Mouse (Mus musculus): Measurements from ENCODE around the gene Lmx1a.

Gene Lmx1a

DNA sequence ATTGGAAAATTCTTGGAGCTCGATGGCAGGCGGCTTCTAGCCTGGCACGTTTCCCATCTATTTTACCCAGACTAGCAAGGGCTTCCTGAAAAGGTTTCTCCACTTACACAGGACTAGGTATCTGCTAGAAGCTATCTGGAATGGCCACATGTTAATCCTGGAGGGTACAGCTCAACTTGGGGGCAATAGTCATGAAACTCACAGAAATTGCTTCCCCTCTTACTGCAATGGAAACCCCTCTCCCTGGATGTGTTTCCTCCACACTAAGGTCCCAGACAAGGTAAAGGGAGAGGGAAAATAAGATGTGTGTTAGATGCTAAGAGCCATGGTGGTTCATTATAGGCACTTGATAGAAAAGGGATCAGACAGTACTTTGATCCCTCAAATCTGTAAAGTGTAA lies 5.7 kb downstream of the Lmx1a start:
- DNase-seq (ENCODE audit: low spot score) = no peak

DNA sequence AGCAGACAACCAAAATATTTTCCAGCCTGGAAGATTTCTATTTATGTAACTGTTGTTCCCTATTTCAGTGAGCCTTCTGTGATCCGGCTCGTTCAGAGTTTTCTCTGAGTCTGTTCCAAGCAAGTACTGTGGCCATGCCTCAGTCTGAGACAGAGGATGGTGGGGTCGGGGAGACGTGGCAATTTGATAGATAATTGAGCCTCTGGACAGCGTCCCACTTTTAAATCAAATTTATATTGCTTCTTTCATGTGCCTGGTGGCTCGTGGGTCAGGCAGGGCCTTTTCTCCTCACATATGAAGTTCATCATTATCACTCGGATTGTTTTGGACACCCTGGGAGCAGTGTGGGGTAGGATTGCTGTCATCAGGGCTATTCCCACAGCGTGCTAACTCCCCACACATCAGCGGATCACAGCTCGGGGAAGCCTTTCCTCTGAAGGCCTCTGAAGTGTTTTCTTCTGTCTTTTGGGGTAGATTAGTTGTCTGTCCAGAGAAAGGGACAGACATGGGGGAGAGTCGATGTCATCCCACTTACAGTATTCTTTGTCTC lies 6.9 kb downstream of the Lmx1a start:
- no peak for DNase-seq (ENCODE audit: low spot score)

DNA sequence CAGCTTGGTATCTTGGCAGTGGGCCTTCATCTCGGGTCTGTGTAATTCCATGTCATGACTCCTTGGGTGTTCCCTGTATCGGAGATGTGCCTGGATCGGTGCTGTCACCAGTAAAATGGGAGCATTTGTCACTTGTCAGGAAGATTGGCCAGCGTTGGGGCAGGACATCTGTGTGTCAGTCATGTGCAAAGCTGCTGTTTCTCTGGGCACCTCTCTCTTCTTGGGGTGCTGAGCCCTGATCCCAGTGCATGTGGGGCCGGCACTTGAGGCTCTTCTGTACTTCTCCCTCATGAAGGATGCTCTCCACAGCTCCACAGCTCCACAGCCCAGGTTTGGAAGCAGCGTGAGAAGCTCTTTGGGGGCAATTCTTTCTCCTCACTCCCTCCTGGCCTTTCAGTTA lies 10.7 kb downstream of the Lmx1a start:
- no peak for DNase-seq (ENCODE audit: low spot score)

DNA sequence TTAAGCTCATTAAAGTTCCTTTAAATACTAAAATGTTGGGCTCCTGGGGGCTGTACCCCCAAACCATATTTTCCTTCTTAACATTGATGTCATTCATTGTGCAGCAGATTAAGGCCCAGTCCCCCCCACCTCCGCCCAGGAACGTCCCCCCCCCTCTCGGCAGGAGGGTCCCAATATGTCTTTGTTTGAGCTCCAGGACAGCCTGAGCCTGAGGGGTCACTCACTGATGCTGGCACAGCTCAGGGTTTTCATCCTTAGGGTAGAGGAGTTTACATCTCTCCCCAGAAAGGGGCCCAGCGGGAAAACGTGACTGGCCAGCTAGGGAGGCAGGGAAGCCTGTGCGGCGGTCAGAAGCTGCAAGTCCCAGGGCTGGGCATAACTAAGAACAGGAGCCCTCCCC lies 11.2 kb downstream of the Lmx1a start:
- no peak for DNase-seq (ENCODE audit: low spot score)

DNA sequence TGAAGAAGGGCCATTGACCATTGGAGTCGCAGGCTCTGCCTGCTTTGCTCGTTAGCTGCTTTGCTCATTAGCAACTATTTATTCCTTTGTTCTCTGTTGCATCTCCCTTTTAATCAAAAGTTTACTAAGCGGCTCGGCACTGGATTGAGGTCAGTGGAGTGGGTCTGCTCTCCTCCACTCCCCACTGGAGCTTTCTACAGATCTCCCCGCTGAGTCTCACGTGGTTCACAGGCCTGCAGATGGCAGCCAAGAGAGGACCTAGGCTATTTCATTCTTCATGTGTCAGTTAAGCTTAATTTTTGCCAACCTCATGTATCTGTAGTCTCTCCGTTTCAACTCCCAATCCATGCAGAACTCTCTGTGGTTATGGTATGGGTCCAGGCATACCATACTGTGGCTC lies 16.5 kb downstream of the Lmx1a start:
- DNase-seq (ENCODE audit: low spot score) = no peak

DNA sequence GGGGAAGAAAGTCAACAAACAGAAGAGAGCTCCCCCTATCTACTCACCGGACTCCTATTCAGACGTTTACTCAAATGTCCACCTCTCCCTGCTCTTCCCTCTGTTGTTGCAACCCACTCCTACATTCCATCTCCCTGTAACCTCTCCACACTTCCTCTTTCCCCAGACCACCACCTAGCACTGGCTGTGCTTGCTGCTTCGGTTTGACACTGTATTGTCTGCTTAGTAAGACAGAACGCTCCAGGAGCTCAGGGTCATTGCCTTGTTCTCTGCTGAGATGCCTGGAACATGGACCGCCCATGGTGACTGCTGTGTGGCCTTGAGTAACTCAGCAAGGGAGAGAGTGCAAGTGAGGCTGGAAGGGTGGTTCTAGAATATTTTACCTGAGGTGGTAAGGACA lies 19.7 kb downstream of the Lmx1a start:
- DNase-seq (ENCODE audit: low spot score) = no peak

DNA sequence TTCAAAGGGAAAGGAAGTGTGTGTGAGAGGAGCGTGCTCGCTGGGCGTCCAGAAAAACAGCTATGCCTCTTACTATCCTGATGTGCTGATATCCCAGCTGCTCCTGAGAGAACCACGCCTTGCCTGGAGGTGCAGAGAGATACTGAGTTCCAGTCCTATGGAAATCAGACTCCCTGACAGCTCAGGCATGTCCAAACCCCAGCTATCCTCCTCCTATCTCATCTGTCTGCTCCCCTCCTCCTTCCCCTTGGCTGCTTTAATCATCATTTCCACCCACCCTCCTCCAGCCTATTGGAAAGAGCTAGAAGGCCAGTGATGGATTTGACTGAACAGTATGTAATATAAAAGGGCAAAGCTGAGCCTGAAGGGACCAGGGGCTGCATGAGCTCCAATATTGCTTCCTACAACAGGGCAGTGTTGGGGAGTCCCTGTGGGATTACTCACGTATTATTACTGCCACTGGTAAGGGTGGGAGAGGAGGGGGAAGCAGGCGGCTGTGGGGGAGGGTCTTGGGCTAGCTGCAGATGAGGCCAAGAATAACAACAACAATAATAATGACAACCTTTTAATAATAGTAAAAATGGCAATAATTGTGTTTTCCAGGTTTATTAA lies 26.8 kb downstream of the Lmx1a start:
- no peak for DNase-seq (ENCODE audit: low spot score)

DNA sequence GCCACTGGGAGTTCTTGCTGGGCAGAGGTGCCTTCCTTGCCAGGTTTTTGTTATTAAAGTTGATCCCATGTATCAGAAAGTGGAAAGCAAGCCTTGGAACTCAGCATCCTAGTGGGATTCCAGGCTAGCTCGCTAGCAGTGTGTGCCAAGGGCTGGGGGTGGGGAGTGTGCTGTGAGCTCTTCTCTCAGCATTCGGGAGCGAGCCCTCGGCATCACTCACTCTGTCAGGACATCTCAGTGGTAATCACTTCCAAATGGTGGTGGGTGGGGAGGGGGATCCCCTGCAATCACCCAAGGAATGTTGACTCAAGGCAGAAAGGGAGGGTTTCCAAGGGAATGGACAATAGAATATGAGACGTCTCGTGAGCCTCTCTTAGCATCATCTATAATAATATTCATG lies 45.4 kb downstream of the Lmx1a start:
- DNase-seq (ENCODE audit: low spot score) = no peak

DNA sequence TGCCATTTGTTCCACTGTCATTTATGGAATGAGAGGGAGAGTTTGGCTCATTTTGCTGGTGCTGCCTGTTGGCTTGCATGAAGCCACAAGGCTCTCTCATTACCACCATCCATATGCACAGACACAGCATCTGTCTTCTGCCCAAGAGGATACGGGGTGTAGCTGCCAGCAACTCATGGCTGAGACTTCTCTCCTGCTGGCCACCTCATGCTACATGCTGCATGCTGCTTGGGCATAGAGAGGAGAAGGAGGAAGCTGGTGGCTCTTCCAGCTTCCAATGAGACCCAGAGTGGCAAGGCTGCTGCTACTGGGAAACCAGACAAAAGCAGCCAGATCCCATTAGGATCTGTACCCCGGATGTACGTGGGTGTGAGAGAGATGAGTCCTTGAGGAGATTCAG lies 47.8 kb downstream of the Lmx1a start:
- peak; percentile 47 for DNase-seq (ENCODE audit: low spot score)

DNA sequence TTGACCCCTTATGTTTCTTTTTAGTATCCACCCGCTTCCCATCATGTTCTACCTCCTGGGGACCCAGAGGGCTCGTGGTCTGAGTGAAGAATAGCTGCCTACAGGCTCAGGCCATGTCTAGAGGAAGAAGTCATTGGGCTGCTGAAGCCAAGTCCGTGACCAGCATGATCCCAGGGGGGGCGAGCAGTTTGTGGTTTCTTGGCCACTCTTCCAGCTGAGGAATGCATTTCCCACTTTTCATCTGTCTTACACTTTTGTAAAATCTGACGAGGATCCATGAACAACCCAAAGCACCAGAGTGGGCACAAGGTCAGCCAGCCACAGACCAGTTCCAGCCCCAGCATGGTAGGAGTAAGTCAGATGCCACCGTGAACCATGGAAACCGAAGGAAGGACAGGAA lies 50.2 kb downstream of the Lmx1a start:
- DNase-seq (ENCODE audit: low spot score) = no peak

DNA sequence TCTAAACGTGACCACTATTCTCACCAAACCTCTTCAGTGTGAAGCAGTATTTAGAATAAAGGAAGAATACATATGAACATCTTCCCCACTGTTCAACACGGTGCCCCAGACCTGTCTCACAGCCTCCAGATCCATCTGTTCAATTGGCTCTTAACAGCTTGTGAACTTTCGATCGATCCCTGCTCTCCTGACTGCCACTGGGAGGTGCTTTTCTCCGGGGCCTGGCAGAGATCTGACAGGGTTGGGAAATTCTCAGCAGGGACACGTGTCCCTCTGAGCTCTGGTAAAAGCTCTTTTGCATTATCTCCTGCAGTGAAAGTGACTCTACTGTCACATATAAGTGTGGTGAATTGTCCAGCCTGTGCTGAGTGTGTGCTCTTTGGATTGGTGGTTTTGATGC lies 57.6 kb downstream of the Lmx1a start:
- no peak for DNase-seq (ENCODE audit: low spot score)

DNA sequence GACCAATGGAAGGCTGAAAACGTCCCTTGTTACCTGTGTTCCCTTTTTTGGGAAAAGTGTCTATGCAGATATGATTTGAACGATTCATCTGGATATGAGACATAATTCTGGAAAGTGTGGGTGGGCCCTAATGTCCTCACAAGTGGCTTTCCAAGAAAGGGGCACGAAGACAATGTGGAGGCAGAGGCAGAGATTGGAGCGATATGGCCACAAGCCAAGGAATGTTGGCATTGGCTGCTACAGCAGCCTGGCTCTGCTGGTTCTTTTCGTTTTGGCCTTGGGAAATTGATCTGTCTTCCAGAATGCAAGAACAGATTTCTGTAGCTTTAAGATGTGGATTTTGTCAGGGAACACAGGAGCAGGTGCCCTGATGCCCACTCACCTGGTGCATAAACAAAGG lies 63.6 kb downstream of the Lmx1a start:
- DNase-seq (ENCODE audit: low spot score) = no peak

DNA sequence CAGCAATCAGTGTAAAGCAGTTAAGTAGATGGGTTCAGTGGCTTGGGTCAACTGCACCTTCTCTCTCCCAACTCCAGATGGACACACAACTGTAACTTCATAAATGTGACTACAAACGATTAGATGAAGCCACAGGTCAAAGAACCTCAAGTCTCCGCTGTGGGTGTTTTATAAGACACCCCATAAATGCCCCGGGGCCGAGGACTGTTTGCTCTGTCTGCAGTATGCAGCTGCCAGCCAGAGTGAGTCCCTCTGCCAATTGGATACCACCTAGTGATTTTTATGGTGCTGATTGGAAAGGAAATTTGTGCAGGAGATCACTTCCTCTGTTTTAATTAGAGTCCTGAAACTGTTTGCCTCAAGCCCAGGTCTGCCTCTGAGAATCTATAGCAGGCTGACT lies 65.0 kb downstream of the Lmx1a start:
- DNase-seq (ENCODE audit: low spot score) = no peak

DNA sequence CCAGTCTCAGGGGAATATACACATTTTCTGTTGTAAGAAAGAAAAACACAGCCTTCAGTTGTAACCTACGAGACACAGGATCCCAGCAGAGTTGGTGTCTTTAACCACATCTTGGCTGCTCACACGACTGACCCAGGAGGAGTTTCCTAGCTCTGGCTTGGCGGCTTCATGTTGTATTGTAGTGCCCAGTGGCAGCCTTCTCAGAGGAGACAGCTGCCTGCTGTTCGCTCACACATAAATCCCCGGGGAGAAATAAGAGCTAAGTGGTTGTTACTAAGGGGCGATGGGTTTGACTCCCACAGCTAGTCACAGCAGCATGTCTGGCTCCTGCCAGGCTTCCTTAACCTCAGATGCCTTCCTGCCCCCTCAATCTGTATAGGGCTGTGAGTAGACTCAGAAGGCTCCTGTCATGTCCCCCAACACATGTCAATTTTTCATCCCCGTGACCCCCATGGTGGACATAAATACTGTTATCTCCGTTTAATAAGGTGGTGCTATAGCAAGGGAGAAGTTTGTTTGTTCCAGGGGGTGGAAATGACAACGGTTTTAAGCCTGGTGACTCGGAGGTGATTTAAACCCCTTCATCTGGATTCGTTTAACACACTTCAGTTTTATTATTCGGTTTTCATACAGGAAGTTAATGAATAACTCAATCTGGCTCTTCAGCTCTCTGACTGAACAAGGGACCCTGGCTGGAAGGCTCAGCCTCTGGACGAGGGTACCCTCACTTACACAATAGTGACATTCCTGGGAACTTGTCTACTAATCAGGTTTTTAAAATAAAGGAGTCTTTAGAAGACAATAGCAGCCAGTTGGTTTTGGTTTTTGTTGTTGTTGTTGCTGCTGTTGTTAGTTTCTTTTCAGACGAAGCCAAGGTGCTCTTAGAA lies 65.8 kb downstream of the Lmx1a start:
- DNase-seq (ENCODE audit: low spot score) = no peak

DNA sequence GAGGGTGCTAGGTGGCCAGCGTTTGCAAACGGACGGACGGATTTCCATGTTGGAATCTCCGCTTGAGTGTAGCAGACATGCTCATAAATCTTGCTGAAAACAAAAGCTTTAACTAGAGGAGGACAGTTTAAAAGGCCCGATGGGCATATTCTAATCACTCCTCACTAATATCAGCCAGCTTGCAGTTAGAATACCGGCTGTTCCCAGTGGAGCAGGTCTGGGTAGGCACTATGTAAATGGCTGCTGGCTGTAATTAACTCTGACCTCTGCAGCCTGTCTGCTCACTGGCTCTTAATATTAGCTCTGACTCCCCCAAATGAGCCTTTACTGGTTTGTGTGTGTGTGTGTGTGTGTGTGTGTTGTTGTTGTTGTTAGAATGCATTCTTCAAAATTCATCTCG lies 69.2 kb downstream of the Lmx1a start:
- DNase-seq (ENCODE audit: low spot score) = no peak

DNA sequence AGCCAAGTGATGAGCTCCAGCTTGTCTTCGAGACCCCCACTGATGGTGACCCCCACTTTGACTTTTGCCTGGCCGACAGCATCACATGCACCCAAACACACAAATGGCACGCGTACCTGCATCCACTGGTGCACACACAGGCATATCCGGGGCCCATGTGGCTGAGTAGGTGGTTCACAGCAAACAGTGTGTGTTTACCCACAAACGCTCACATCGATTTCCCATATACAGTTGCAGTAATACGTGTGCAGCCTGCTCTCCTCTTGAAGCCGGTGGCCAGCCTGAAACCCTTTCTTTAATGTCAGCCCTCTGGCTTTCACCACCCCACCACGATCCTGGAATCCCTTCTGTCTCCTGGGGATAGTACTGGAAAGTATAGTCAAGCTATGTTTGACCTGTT lies 71.3 kb downstream of the Lmx1a start:
- DNase-seq (ENCODE audit: low spot score) = no peak

DNA sequence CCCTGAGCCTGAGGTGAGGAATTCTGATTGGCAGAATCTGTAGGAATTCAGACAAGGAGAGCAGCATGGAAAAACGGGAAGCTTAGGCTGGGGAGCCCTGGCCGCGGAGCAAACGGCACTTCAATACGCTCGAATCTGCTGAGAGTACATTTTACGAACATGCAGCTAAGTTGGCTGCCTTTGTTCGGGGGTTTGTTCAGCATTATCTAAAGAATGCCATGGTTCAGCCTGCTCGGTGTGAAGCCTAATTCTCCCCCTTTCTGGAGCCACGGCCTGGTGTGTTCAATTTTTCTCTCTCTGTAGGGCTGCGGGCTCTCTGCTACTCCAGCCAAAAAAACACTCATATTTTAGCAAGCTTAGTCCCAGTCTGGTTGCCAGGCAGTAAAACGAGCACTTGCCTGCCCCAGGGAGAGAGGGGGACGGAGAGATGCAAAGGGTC lies 72.8 kb downstream of the Lmx1a start:
- no peak for DNase-seq (ENCODE audit: low spot score)

DNA sequence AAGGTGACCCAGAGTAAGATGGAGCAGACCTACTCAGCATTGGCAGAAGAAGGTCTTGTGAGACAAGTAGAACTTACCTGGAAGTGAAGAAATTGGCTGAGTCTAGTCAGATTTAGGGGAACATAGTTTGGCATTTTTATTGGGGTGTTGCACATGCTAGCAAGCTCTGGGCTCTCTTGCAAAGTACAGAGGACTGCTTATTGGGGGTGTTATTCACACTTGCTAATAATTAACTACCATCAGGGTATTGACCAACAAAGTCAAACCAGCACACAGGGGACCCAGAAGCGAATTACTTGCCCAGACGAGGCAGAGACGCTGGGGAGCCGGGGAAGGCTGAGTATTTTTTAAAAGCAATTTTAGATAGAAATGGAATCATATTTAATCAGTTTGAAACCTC lies 77.6 kb downstream of the Lmx1a start:
- no peak for DNase-seq (ENCODE audit: low spot score)

DNA sequence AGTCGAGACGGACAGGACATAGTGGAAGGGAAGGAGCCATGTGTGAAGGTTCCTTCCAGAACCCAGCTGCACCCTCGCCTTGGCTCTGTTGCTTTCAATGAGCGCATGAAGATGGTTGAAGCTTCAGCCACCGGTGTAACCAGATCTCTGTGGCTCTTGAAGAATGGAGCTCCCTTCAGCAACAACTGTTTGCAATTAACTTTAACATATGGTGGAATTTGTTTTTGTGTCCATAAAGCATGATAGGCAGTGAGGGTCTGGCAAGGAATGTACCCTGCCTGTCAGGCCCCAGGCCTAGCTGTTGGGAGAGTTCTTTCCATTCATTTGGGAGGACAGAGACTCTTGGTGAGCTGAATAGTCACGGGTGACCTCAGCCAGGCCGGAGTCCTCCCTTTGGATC lies 81.4 kb downstream of the Lmx1a start:
- no peak for DNase-seq (ENCODE audit: low spot score)

DNA sequence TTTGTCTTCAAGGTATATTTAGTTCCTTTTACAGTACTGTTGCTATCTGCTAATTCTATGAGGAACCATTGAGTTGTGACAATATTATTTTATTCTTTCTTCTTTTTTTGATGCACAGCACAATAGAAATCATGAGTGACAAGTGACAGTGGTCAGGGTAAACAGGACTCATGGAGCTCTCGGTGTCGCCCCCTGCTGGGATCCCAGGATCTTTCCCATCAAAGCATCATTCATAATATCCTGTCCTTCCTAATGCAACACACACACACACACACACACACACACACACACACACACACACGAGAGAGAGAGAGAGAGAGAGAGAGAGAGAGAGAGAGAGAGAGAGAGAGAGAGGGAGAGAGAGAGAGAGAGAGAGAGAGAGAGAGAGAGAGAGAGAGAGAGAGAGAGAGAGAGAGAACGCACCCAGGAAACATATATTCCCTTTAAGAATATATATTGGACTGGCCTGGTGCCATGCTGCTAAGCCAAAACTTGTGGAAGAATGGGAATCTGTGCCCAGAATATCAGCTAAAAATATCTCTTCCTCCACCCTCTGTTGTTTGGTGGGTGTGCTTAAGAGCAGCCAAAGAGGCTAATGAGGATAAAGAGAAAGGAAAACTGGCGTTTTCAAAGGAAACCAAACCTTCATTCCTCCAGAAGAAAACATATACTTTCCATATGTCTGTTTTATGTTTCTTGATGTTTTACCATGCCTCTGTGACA lies 90.9 kb downstream of the Lmx1a start:
- peak; percentile 21 for DNase-seq (ENCODE audit: low spot score)

DNA sequence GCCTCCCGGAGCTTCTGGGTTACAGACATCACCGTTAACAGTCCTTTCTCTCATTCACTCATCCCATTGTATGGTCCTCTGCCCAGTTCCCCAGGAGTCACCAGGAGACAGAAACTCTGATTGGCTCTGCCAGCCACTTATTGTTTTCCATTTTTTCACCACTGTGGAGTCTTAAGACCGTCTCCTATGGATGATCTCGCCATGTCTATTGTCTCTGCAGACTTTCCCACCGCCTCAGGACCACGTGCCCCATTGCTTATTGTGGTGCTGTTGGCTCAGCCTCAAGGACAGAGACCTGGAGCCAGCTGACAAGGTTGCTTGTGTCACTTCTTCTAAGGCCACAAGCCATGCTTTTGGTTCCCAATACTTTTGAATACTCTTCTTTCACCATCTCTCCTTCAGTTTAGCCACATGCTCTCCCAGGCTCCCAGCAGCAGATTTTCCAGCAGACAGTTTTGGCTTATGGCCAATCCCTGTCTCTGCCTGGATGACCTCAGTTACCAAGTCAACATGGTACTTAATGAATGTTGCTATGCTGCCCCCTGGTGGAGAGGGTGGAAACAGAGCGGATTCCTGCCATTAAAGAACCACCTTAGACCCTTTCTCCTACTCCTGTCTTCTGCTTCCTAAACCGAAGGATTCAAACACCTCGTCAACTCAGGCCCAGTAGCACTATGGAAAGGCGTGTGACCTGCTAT lies 92.9 kb downstream of the Lmx1a start:
- DNase-seq (ENCODE audit: low spot score) = peak; percentile 59

DNA sequence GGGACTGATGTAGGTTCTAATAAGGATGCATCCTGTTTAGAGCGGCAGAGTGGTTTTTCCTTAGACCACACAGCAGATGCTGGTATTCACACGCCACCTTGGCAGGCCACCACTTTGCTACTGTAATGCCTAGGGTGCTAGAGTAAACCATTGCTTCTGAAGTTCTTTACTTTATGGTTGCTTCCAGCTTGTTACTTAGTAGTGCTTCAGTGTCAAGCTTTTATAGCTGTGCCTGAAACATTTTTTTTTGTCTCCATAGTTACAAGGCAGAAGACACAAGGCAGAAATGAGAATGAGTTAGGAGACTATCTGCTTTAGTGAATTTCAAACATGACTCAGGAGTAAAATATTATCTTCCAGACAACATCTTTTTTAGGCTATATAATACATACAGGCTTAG lies 95.0 kb downstream of the Lmx1a start:
- no peak for DNase-seq (ENCODE audit: low spot score)
